Mouse (Mus musculus) C2C12 (cell line): ENCODE results near the gene Olfr1245.

Experiments
- CEBPB ChIP-seq: IDR thresholded peaks from one replicate; pipeline ENCODE4 v1.6.1; 2011; ENCODE audit warnings: low read depth, mild to moderate bottlenecking, control low read depth, moderate library complexity
- CTCF ChIP-seq: IDR thresholded peaks from one replicate; pipeline ENCODE4 v1.5.1; 2011; ENCODE audit not compliant: control insufficient read depth, insufficient read depth, insufficient read length
- FOSL1 ChIP-seq: IDR thresholded peaks from one replicate; pipeline ENCODE4 v1.8.0; 2011; ENCODE audit warnings: mild to moderate bottlenecking, low read length; ENCODE audit not compliant: poor library complexity, insufficient read depth, severe bottlenecking
- MAX ChIP-seq: IDR thresholded peaks from one replicate; pipeline ENCODE4 v1.6.1; 2011; ENCODE audit warnings: mild to moderate bottlenecking, control low read depth
- MYOD1 ChIP-seq: IDR thresholded peaks from one replicate; pipeline ENCODE4 v1.6.1; 2011; ENCODE audit warnings: low read depth; ENCODE audit not compliant: control insufficient read depth, insufficient read length
- USF1 ChIP-seq: IDR thresholded peaks from one replicate; pipeline ENCODE4 v1.6.1; 2011; ENCODE audit warnings: low read depth, mild to moderate bottlenecking, control low read depth, moderate library complexity

DNA sequence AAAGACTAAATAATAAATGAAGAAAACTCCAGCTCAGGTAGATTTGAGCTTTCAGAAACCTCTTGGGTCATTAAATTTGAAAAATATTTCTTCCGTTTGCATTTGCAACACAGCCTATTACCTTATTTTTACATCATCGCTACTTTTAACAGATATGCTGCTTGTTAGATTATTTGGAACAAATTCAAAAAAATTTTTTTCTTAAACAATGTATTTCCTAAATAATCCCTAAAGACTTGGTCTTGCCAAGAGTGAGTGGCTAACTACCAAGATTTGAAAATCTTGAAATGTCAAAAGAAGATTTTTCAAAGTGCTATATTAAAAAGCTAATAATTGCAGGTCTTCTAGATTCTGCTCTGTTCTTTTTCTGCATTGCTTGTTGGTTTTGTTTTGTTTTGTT, 35.8 kb upstream of the Olfr1245 start, which contains the start of gene Olfr1247:
- no peak for TF ChIP-seq CTCF
- no peak for TF ChIP-seq MAX
- TF ChIP-seq MYOD1 = no peak
- TF ChIP-seq CEBPB = no peak
- TF ChIP-seq FOSL1 = no peak
- TF ChIP-seq USF1 = no peak
